ENCODE assay signal across 9 mouse cellular contexts in genomic region chr11:9347724-9348123, GRCm38 (mm10).
DNase-seq lines count a peak whose midpoint lies in the region; ATAC-seq and TF ChIP-seq lines count a peak whose summit lies in the region.
"Had no signal": no experiment of that assay in that cellular context is flagged by ENCODE, and none has a peak within 500 bp of the region (broad histone marks: within the 10 kb centered on the region; RNA-seq: fewer than 3 reads in every experiment).

No protein-coding gene starts in this region.

- DNase-seq in intestine, embryonic 14.5 days (ENCODE audit: low spot score): peak; percentile 52
- DNase-seq in 416B (ENCODE audit: low read depth) (peak; percentile 32), Patski (ENCODE audit: low read depth, low spot score) (no peak)
- DNase-seq in kidney, postnatal 25 days: peak; percentile 12 to 33
- peak; percentile 16 for DNase-seq in retina, postnatal 1 day
- DNase-seq in cerebellum, adult 2 months: no peak
- DNase-seq in urinary bladder, postnatal 25 days (ENCODE audit: low spot score): no peak

- H3K27me3 ChIP-seq in intestine, embryonic 14.5 days (replicated peaks; ENCODE audit: control insufficient read depth, insufficient read depth, low read length): no peaks in the 10 kb centered on the region
- no peaks in the 10 kb centered on the region for H3K27me3 ChIP-seq in intestine, embryonic 15.5 days (replicated peaks)
- no peaks in the 10 kb centered on the region for H3K27me3 ChIP-seq in Patski
- H3K27me3 ChIP-seq in cerebellum, adult 2 months (ENCODE audit: control insufficient read depth, insufficient read depth, low read length): no peaks in the 10 kb centered on the region
- H3K27me3 ChIP-seq: hindbrain, embryonic 15.5 days had no signal

- WGBS in intestine, embryonic 14.5 days: 53% methylated on average over 3 of the region's 3 CpGs
- WGBS in intestine, embryonic 15.5 days: 44% methylated on average over 3 of the region's 3 CpGs
- WGBS in cerebellum, adult 2 months: 34% methylated on average over 3 of the region's 3 CpGs

- H3K9ac ChIP-seq in intestine, embryonic 14.5 days (ENCODE audit: low read length): no peak overlapping the region
- H3K9ac ChIP-seq in intestine, embryonic 15.5 days: no peak overlapping the region
- H3K9ac ChIP-seq: hindbrain, embryonic 15.5 days had no signal

- no peak overlapping the region for H3K4me3 ChIP-seq in intestine, embryonic 14.5 days (ENCODE audit: low read depth, low read length)
- no peak overlapping the region for H3K4me3 ChIP-seq in intestine, embryonic 15.5 days (replicated peaks)
- no peak overlapping the region for H3K4me3 ChIP-seq in cerebellum, adult 2 months (replicated peaks; ENCODE audit: insufficient read depth, low read depth, low read length)
- H3K4me3 ChIP-seq: hindbrain, embryonic 15.5 days had no signal

- H3K9me3 ChIP-seq in intestine, embryonic 14.5 days (ENCODE audit: control insufficient read depth, low read length): no peaks in the 10 kb centered on the region
- H3K9me3 ChIP-seq in intestine, embryonic 15.5 days: no peaks in the 10 kb centered on the region
- H3K9me3 ChIP-seq: hindbrain, embryonic 15.5 days had no signal

- POLR2A ChIA-PET in Patski (lab: Charles Lee): no interaction called here

- no peaks in the 10 kb centered on the region for H3K4me1 ChIP-seq in intestine, embryonic 14.5 days (replicated peaks; ENCODE audit: control insufficient read depth, insufficient read depth, low read length)
- H3K4me1 ChIP-seq in intestine, embryonic 15.5 days (replicated peaks): no peaks in the 10 kb centered on the region
- H3K4me1 ChIP-seq in cerebellum, adult 2 months (ENCODE audit: control insufficient read depth, insufficient read depth, low read length): no peaks in the 10 kb centered on the region
- H3K4me1 ChIP-seq: hindbrain, embryonic 15.5 days had no signal

- no peaks in the 10 kb centered on the region for H3K36me3 ChIP-seq in intestine, embryonic 14.5 days (ENCODE audit: control insufficient read depth, insufficient read depth, low read length)
- H3K36me3 ChIP-seq in intestine, embryonic 15.5 days: no peaks in the 10 kb centered on the region
- H3K36me3 ChIP-seq: hindbrain, embryonic 15.5 days had no signal

- CTCF ChIA-PET in Patski (lab: Charles Lee): no interaction called here

- H3K27ac ChIP-seq in intestine, embryonic 14.5 days (ENCODE audit: low read depth): no peak overlapping the region
- H3K27ac ChIP-seq in intestine, embryonic 15.5 days: no peak overlapping the region
- H3K27ac ChIP-seq in cerebellum, adult 2 months (ENCODE audit: insufficient read depth, low read length): no peak overlapping the region
- H3K27ac ChIP-seq: hindbrain, embryonic 15.5 days had no signal

- in situ Hi-C loops in Patski (cut with MboI; ENCODE audit: low pct_unique_long_range_greater_than_20kb): no loop called here

- TF ChIP-seq POLR2A in cerebellum, adult 2 months (IDR thresholded peaks at IDR 0.05; ENCODE audit: borderline replicate concordance, insufficient read depth, low read length): no peak

- H3K4me2 ChIP-seq in intestine, embryonic 14.5 days (ENCODE audit: low read length): no peak overlapping the region
- H3K4me2 ChIP-seq in intestine, embryonic 15.5 days (replicated peaks): no peak overlapping the region
- H3K4me2 ChIP-seq: hindbrain, embryonic 15.5 days had no signal

- ATAC-seq in intestine, embryonic 14.5 days (replicated peaks; ENCODE audit: low FRiP score, low TSS enrichment, low read depth): no peak
- no peak for ATAC-seq in intestine, embryonic 15.5 days
- no peak for ATAC-seq in Patski

- TF ChIP-seq CTCF in Patski (IDR thresholded peaks at IDR 0.05): peak; percentile 56
- no peak for TF ChIP-seq CTCF in cerebellum, adult 2 months (IDR thresholded peaks at IDR 0.05; ENCODE audit: borderline replicate concordance, insufficient read depth, low read depth, low read length)

Comparison
In these comparisons a context has a peak if more than half of its experiments do, and no peak if none do; other contexts are left out.
1. DNase-seq: peak in intestine, embryonic 14.5 days (single experiment), 416B (single experiment), kidney, postnatal 25 days (2 of 2) and retina, postnatal 1 day (single experiment); none in Patski (single experiment), cerebellum, adult 2 months (0 of 2) and urinary bladder, postnatal 25 days (single experiment).